Mouse (Mus musculus) MN1 (cell line): ENCODE measurements around the gene Vmn1r212.
"Not testable (repeated sequence)": the region's sequence is repeated elsewhere in the genome, so short reads cannot be mapped to it uniquely, and the experiment has no call there.

Experiments used
- DNase-seq: peaks from one replicate; pipeline ENCODE4 v3.0.0-alpha.2; 2016; ENCODE audit warnings: low spot score

The Vmn1r212 gene

DNA sequence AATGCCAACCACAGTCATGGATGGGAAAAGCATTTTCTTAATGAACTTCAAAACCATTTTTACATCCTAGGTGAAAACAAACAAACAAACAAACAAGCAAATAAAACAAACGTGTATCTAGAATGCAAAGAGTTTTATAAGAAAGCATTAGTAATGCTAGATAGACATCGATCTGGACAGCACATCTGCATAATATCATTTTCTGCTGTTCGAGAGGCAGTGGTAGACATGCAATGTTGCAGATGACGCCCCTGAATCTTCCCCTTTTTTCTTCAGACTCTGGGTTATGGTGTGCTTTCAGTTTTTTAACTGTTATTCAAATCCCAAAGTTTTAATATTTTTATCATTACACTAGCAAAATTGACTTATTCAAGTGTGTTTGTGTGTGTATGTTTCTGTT lies at the start of gene Vmn1r212:
TSS of gene Vmn1r212 (minus strand) at position 101 of the 400 bp plus-strand sequence.
- no peak for DNase-seq

DNA sequence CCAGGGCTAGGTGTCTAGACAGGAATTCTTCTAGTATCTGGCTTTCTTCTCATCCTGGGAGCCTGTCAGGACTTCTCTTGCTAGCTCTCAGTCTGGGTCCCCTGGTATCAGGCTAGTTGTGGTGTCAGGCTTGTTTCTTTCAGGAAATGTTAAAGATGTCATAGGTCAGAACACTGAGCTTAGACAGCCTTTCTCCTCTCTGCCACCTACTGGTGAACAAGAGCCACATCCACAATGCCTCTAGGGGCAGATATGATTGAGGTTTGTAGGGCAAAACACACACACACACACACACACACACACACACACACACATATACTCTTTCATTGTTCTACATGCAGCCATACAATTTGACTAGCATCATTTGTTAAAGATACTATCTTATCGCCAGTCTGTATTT lies 4.7 kb downstream of the Vmn1r212 start:
- DNase-seq = no peak

DNA sequence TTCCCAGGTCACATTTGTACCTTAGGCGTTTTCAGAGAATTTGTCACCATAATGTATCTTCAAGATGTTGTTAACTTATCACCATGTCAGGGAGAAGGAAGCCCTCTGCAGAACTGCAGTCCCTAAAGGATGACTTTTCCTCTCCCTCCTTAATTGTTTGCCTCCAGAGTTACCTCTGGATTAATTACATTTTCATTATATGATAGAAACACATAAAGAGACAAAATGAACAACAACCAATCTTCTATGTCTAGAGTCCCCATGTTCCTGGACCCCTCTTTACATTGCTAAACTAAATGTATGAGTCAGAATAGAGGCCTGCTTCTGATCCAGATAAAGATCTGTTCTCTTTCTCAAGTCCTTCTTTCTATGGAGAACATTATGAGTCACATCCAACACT lies 26.5 kb downstream of the Vmn1r212 start, which contains the start of gene Vmn1r211:
TSS of gene Vmn1r211 (minus strand) at position 101 of the 400 bp plus-strand sequence.
- no peak for DNase-seq

DNA sequence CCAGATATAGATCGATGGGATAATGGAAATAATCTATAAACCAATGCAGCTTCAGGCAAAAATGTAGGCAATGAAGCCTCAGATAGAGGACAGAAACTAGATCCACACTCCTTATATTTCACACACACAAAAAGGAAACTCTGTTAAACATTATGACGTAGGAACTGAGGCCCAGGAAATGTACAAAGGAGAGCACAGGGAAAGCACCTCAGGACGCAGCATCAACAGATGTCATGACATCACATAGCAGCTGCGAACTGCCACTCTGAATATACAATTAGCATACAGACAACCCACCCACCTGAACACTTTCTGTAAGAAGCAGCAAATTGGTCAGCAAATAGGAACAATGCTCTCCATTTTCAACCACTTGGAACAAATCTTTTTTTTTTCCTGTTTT lies 29.2 kb downstream of the Vmn1r212 start:
- no peak for DNase-seq

GRCm38 (mm10) chr13:22846798-22847197 lies 37.2 kb downstream of the Vmn1r212 start:
- no peak for DNase-seq

DNA sequence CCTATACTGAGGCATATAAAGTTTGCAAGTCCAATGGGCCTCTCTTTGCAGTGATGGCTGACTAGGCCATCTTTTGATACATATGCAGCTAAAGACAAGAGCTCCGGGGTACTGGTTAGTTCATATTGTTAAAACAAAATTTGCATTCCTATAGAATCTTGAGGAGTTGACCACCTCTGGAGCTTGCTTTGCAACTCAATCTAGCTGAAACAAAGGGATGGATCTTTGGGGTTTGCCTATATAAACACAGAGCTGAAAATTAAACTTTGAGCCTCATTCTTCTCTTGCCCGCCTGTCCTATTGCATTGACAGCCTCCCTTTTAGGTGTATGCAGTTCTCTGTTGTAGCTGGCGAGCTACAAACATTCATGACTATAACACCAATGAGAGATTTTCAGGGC lies 39.7 kb downstream of the Vmn1r212 start:
- DNase-seq = not testable (repeated sequence)
